Mouse (Mus musculus): ENCODE measurements around the gene Mrps2. TPM values are rescaled to one million over a fixed set of nuclear protein-coding genes. Genes with fewer than 3 reads are reported as not detected.
"Not testable (repeated sequence)": the region's sequence is repeated elsewhere in the genome, so short reads cannot be mapped to it uniquely, and the experiment has no call there.

Mrps2 gene
- polyA plus RNA-seq, 1 experiment from 2014 or later = 63.1 TPM

- peaks cover 16% of the 10 kb centered on the region for H3K27me3 ChIP-seq (ENCODE audit: insufficient read depth, poor library complexity, severe bottlenecking)
- no peak for DNase-seq (ENCODE audit: low spot score)
- peaks cover 13% of the 10 kb centered on the region for H3K4me1 ChIP-seq (replicated peaks)
- WGBS = 90% methylated on average over 11 of the region's 11 CpGs
- H3K4me3 ChIP-seq = no peak overlapping the region
- no peaks in the 10 kb centered on the region for H3K9me3 ChIP-seq
- peaks cover 40% of the 10 kb centered on the region for H3K36me3 ChIP-seq
- H3K27ac ChIP-seq = no peak overlapping the region
Measured at GRCm38 (mm10) chr2:28451663-28452062, 16.2 kb upstream of the Mrps2 start.

DNA sequence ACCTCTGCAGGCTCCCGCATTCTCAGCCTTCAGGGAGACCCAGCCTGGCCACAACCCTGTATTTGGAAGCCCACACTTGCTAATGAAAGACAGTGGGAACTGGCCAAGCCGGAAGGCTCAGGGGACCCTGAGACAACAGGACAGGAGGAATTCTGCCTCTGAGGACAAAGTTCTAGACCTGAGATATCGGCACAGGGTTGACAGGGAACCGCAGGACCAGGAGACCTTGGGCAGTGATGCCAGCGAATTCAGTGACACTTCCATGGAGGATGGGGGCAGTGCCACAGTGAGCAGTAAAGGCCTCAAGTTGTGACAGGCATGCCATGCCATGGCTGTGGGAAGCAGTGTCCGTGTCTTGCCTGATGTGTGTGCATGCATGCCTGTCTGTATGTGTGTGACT lies 14.3 kb upstream of the Mrps2 start:
- Histone ChIP-seq H3K27me3 (ENCODE audit: insufficient read depth, poor library complexity, severe bottlenecking) (no peaks in the 10 kb centered on the region), H3K27ac (no peak overlapping the region), H3K4me1 (replicated peaks) (no peaks in the 10 kb centered on the region), H3K9me3 (no peaks in the 10 kb centered on the region), H3K36me3 (peaks cover 40% of the 10 kb centered on the region), H3K4me3 (no peak overlapping the region)
- 91% methylated on average over 6 of the region's 6 CpGs for WGBS
- no peak for DNase-seq (ENCODE audit: low spot score)

- no peak overlapping the region for H3K27ac ChIP-seq
- peaks cover 24% of the 10 kb centered on the region for H3K36me3 ChIP-seq
- DNase-seq (ENCODE audit: low spot score) = no peak
- no peaks in the 10 kb centered on the region for H3K27me3 ChIP-seq (ENCODE audit: insufficient read depth, poor library complexity, severe bottlenecking)
- no peak overlapping the region for H3K4me3 ChIP-seq
- no peaks in the 10 kb centered on the region for H3K4me1 ChIP-seq (replicated peaks)
- no peaks in the 10 kb centered on the region for H3K9me3 ChIP-seq
- 74% methylated on average over 1 of the region's 1 CpGs for WGBS
Measured at GRCm38 (mm10) chr2:28456616-28457015, 11.2 kb upstream of the Mrps2 start.

- peak; percentile 66 for DNase-seq (ENCODE audit: low spot score)
- 47% methylated on average over 3 of the region's 3 CpGs for WGBS
- peaks cover 35% of the 10 kb centered on the region for H3K4me1 ChIP-seq (replicated peaks)
- peaks cover 2% of the 10 kb centered on the region for H3K36me3 ChIP-seq
- H3K27me3 ChIP-seq (ENCODE audit: insufficient read depth, poor library complexity, severe bottlenecking) = peaks cover 19% of the 10 kb centered on the region
- no peak overlapping the region for H3K27ac ChIP-seq
- H3K9me3 ChIP-seq = no peaks in the 10 kb centered on the region
- no peak overlapping the region for H3K4me3 ChIP-seq
Measured at GRCm38 (mm10) chr2:28463919-28464318, 3.9 kb upstream of the Mrps2 start.

- 78% methylated on average over 9 of the region's 9 CpGs for WGBS
- no peak overlapping the region for H3K27ac ChIP-seq
- H3K9me3 ChIP-seq = no peaks in the 10 kb centered on the region
- DNase-seq (ENCODE audit: low spot score) = no peak
- H3K4me3 ChIP-seq = no peak overlapping the region
- peaks cover 19% of the 10 kb centered on the region for H3K27me3 ChIP-seq (ENCODE audit: insufficient read depth, poor library complexity, severe bottlenecking)
- peaks cover 12% of the 10 kb centered on the region for H3K36me3 ChIP-seq
- peaks cover 37% of the 10 kb centered on the region for H3K4me1 ChIP-seq (replicated peaks)
Measured at GRCm38 (mm10) chr2:28464919-28465318, 2.9 kb upstream of the Mrps2 start.

- Histone ChIP-seq H3K4me3 (peak within 1 kb of the TSS; percentile 50), H3K27ac (peak within 1 kb of the TSS; percentile 73), H3K9me3 (no peaks in the 10 kb centered on the region), H3K36me3 (peaks cover 23% of the 10 kb centered on the region), H3K4me1 (replicated peaks) (peaks cover 37% of the 10 kb centered on the region), H3K27me3 (ENCODE audit: insufficient read depth, poor library complexity, severe bottlenecking) (peaks cover 19% of the 10 kb centered on the region)
- peak; percentile 80 for DNase-seq (ENCODE audit: low spot score)
- 6% methylated on average over 25 of the region's 25 CpGs for WGBS
Measured at GRCm38 (mm10) chr2:28465836-28466518, 1.9 kb upstream of the Mrps2 start, which contains the start of gene 1700007K13Rik. TSS of gene 1700007K13Rik (minus strand) at chr2:28466332.

DNA sequence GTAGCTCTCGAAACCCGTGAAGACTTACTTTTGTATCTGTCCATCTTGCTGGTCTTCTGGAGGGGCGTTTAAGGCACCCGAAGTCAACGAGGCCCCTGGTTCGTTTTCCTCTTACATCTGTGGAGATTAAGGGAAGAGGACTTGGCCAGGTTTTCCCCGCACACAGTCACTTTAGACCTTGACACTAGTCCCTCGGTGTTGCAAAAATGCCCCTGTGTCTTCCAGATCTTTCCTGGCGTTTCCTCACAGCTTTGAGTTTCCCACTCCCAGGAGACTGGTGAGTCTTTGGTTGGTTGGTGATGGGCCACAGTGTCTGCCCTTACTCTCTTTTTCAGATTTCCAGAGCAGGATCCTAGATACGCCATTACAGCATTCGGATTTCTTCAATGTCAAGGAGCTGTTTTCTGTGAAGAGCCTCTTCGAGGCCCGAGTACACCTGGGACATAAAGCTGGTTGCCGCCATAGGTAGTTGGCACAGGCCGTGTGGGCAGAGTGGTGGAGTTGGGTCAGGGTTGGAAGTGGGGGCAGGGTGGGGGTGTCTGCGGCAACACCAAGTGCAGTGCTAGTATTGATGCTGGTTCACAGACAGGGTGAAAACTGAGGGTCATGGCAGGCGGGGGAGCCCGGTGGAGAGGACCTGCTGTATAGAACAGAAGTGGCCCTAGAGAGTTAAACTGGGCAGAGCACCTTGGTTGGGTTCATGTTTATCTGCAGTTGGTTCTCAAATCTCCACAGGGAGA lies 790 bp downstream of the Mrps2 start:
- peak overlapping the region; percentile 99 for H3K4me3 ChIP-seq
- H3K36me3 ChIP-seq = peaks cover 47% of the 10 kb centered on the region
- no peak for DNase-seq (ENCODE audit: low spot score)
- 56% methylated on average over 18 of the region's 18 CpGs for WGBS
- H3K27ac ChIP-seq = peak overlapping the region; percentile 97
- peaks cover 37% of the 10 kb centered on the region for H3K4me1 ChIP-seq (replicated peaks)
- peaks cover 19% of the 10 kb centered on the region for H3K27me3 ChIP-seq (ENCODE audit: insufficient read depth, poor library complexity, severe bottlenecking)
- H3K9me3 ChIP-seq = peaks cover 11% of the 10 kb centered on the region; the same call in 1 of the 2 replicates

DNA sequence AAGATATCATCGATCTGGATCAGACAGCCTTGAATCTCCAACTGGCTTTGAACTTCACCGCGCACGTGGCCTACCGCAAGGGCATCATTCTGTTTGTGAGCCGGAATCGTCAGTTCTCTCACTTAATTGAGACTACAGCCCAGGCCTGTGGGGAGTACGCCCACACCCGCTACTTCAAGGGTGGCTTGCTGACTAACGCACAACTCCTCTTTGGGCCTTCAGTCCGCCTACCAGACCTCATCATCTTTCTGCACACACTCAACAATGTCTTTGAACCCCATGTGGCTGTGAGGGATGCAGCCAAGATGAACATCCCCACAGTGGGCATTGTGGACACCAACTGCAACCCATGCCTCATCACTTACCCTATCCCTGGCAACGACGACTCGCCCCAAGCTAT lies 1.6 kb downstream of the Mrps2 start:
- WGBS = 97% methylated on average over 14 of the region's 14 CpGs
- peaks cover 47% of the 10 kb centered on the region for H3K36me3 ChIP-seq
- H3K4me3 ChIP-seq = no peak overlapping the region
- H3K27ac ChIP-seq = no peak overlapping the region
- peaks cover 16% of the 10 kb centered on the region for H3K27me3 ChIP-seq (ENCODE audit: insufficient read depth, poor library complexity, severe bottlenecking)
- H3K9me3 ChIP-seq = peaks cover 11% of the 10 kb centered on the region; the same call in 1 of the 2 replicates
- H3K4me1 ChIP-seq (replicated peaks) = peaks cover 37% of the 10 kb centered on the region
- no peak for DNase-seq (ENCODE audit: low spot score)

- no peak overlapping the region for H3K27ac ChIP-seq
- no peak overlapping the region for H3K4me3 ChIP-seq
- 88% methylated on average over 2 of the region's 2 CpGs for WGBS
- DNase-seq (ENCODE audit: low spot score) = no peak
- H3K27me3 ChIP-seq (ENCODE audit: insufficient read depth, poor library complexity, severe bottlenecking) = peaks cover 5% of the 10 kb centered on the region; the same call in 1 of the 2 replicates
- H3K4me1 ChIP-seq (replicated peaks) = peaks cover 27% of the 10 kb centered on the region
- peaks cover 47% of the 10 kb centered on the region for H3K36me3 ChIP-seq
- peaks cover 11% of the 10 kb centered on the region; the same call in 1 of the 2 replicates for H3K9me3 ChIP-seq
Measured at GRCm38 (mm10) chr2:28470591-28470990, 2.7 kb downstream of the Mrps2 start.

GRCm38 (mm10) chr2:28472011-28472410 lies 4.1 kb downstream of the Mrps2 start:
- Histone ChIP-seq H3K4me1 (replicated peaks) (peaks cover 15% of the 10 kb centered on the region), H3K9me3 (peaks cover 11% of the 10 kb centered on the region; the same call in 1 of the 2 replicates)
- WGBS = 90% methylated on average over 8 of the region's 8 CpGs

GRCm38 (mm10) chr2:28477993-28478392 lies 10.1 kb downstream of the Mrps2 start:
- not testable (repeated sequence) for H3K4me3 ChIP-seq; H3K9me3 ChIP-seq; H3K27ac ChIP-seq; DNase-seq (ENCODE audit: low spot score); H3K36me3 ChIP-seq; H3K27me3 ChIP-seq (ENCODE audit: insufficient read depth, poor library complexity, severe bottlenecking); H3K4me1 ChIP-seq (replicated peaks)
- WGBS = 87% methylated on average over 5 of the region's 5 CpGs

More at GRCm38 (mm10) chr2:28472011-28472410, 4.1 kb downstream of the Mrps2 start:
- not testable (repeated sequence) for H3K27me3 ChIP-seq (ENCODE audit: insufficient read depth, poor library complexity, severe bottlenecking); H3K4me3 ChIP-seq; H3K27ac ChIP-seq; DNase-seq (ENCODE audit: low spot score)
- peaks cover 47% of the 10 kb centered on the region for H3K36me3 ChIP-seq

- WGBS = 85% methylated on average over 20 of the region's 20 CpGs
- no peaks in the 10 kb centered on the region for H3K9me3 ChIP-seq
- no peaks in the 10 kb centered on the region for H3K36me3 ChIP-seq
- H3K27me3 ChIP-seq (ENCODE audit: insufficient read depth, poor library complexity, severe bottlenecking) = no peaks in the 10 kb centered on the region
- no peak overlapping the region for H3K27ac ChIP-seq
- no peaks in the 10 kb centered on the region for H3K4me1 ChIP-seq (replicated peaks)
- H3K4me3 ChIP-seq = no peak overlapping the region
- no peak for DNase-seq (ENCODE audit: low spot score)
Measured at GRCm38 (mm10) chr2:28479208-28480204, 11.6 kb downstream of the Mrps2 start.

Data from hindbrain, embryonic 10.5 days (tissue).